Mouse (Mus musculus) small intestine, adult 2 months (tissue): Measurements from ENCODE around the gene Trank1.

Experiments
- CTCF ChIP-seq: fragments of 200-500 bp; IDR thresholded peaks from 2 replicates; pipeline ENCODE4 v1.5.1; 2012; ENCODE audit warnings: low read depth, mild to moderate bottlenecking, control low read depth, inconsistent platforms, low read length, moderate library complexity, mixed read lengths; ENCODE audit not compliant: insufficient replicate concordance, insufficient read length; ENCODE audit errors: extremely low read depth
- POLR2A ChIP-seq: fragments of 200-500 bp; IDR thresholded peaks from 2 replicates; pipeline ENCODE4 v1.6.1; 2012; ENCODE audit warnings: low read depth, mild to moderate bottlenecking, control low read depth, inconsistent platforms, low read length, moderate library complexity

- TF ChIP-seq CTCF (no peak), POLR2A (no peak)
These were observed 37.6 kb upstream of the Trank1 start for GRCm38 (mm10) chr9:111273958-111274357.
